Mouse (Mus musculus) heart, embryonic 15.5 days (tissue): ENCODE measurements at regions not wholly inside any gene's neighbourhood (a gene's known extent, or its start where the extent isn't known, plus 50 kb on each side); places are given as distances from the start of the nearest gene placed in this dataset.

Experiments used
- ATAC-seq: fragments of 200-750 bp; cut with Nextera tagmentation; replicated peaks from 2 replicates; pipeline ENCODE4 v1.8.0; 2017; ENCODE audit warnings: low read depth, moderate TSS enrichment; ENCODE audit not compliant: insufficient number of reproducible peaks, insufficient read depth, low FRiP score
- H3K27ac ChIP-seq: fragments of 300-500 bp; sonication (generic); 2 replicates; pipeline ENCODE4 v1.5.1; 2015; ENCODE audit warnings: mild to moderate bottlenecking, inconsistent platforms
- H3K27me3 ChIP-seq: fragments of 300-500 bp; sonication (generic); 2 replicates; pipeline ENCODE4 v1.6.1; 2015; ENCODE audit warnings: inconsistent platforms
- H3K36me3 ChIP-seq: fragments of 300-500 bp; sonication (generic); 2 replicates; pipeline ENCODE4 v1.6.1; 2015; ENCODE audit warnings: mild to moderate bottlenecking, inconsistent platforms
- H3K4me1 ChIP-seq: fragments of 300-500 bp; sonication (generic); replicated peaks from 2 replicates; pipeline ENCODE4 v1.6.1; 2015; ENCODE audit warnings: inconsistent platforms
- H3K4me2 ChIP-seq: fragments of 300-500 bp; sonication (generic); 2 replicates; pipeline ENCODE4 v1.6.1; 2015; ENCODE audit warnings: inconsistent platforms, mild to moderate bottlenecking, moderate library complexity
- H3K4me3 ChIP-seq: fragments of 300-500 bp; sonication (generic); 2 replicates; pipeline ENCODE4 v1.5.1; 2015; ENCODE audit warnings: mild to moderate bottlenecking, inconsistent platforms
- H3K9ac ChIP-seq: fragments of 300-500 bp; sonication (generic); 2 replicates; pipeline ENCODE4 v1.6.1; 2015; ENCODE audit warnings: mild to moderate bottlenecking, inconsistent platforms
- H3K9me3 ChIP-seq: fragments of 300-500 bp; sonication (generic); replicated peaks from 2 replicates; pipeline ENCODE4 v1.6.1; 2016; ENCODE audit warnings: inconsistent platforms
- WGBS: fragments of 180-500 bp; shearing (Covaris S2); methylation state at CpG from one replicate; pipeline ENCODE4 v1.1.7; 2015; ENCODE audit warnings: mixed read lengths; 5-methylcytosine and 5-hydroxymethylcytosine counted together

DNA sequence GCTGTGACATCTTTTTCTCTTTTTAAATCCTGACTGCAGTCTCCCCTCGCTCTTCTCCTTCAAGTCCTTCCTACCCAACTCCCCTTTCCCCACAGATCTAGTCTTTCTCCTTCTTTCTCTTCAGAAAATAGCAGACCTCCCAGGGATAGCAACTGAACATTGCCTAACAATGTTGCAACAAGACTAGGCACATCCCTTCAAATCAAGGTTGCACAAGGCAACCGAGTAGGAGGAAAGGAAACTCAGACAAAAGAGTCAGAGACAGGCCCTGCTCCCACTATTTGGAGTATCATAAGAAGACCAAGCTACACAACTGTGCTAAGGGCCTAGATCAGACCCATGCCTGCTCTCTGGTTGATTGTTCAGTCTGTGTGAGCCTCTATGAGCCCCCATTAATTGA, 66.9 kb upstream of the Zmat1 start:
- H3K9me3 ChIP-seq = no peaks in the 10 kb centered on the region
- no peak overlapping the region for H3K4me3 ChIP-seq
- H3K27ac ChIP-seq = no peak overlapping the region
- H3K27me3 ChIP-seq = no peaks in the 10 kb centered on the region
- ATAC-seq = no peak
- no peaks in the 10 kb centered on the region; the same call in 1 of the 2 replicates for H3K4me1 ChIP-seq
- no peak overlapping the region for H3K4me2 ChIP-seq
- 83% methylated on average over 2 of the region's 2 CpGs for WGBS
- no peaks in the 10 kb centered on the region for H3K36me3 ChIP-seq
- no peak overlapping the region for H3K9ac ChIP-seq

DNA sequence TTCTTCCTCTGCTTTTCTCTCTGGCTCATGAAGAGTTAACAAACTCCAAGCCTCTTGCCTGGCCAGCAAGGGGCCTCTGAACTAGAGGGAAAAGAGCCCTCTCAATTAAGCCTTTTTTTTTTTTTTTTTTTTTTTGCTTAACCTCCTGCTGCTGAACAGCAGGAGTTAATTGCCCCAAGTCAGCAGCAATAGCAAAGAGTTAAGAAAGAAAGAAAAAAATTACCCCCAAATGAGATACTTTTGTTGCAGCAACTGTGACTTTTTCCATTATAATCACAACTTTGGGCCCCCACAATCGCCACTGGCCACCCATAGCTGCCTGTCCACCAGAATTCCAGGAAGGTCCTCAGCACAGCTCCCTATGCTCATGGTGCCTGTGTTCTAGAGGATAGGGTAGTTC, 60.4 kb upstream of the Zmat1 start:
- Histone ChIP-seq H3K36me3 (no peaks in the 10 kb centered on the region), H3K4me2 (no peak overlapping the region), H3K9ac (no peak overlapping the region), H3K4me1 (no peaks in the 10 kb centered on the region), H3K27ac (no peak overlapping the region), H3K27me3 (no peaks in the 10 kb centered on the region), H3K4me3 (no peak overlapping the region), H3K9me3 (no peaks in the 10 kb centered on the region)
- no peak for ATAC-seq
- WGBS = 22% methylated on average over 1 of the region's 1 CpGs

DNA sequence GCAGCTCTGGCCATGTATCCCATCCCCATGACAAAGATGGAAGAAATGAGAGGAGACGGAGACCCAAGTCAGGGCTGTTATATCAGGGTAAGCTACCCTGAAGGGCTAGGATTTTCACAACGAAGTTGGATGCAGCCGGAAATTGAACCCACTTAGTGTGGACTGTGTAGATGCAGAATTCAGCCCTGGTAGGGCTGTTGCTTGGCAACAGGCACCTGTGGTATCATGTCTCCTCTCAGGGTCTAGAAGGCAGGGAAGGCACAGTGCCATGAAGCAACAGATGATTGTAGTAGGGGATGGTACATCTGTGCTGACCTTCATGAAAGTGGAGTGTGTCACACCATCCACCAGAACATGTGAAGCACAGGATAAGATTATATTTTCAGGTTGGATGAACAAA, 51.2 kb upstream of the Zmat1 start:
- Histone ChIP-seq H3K4me1 (no peaks in the 10 kb centered on the region; the same call in 1 of the 2 replicates), H3K9ac (no peak overlapping the region), H3K4me2 (no peak overlapping the region), H3K27ac (no peak overlapping the region), H3K9me3 (no peaks in the 10 kb centered on the region), H3K4me3 (no peak overlapping the region), H3K36me3 (no peaks in the 10 kb centered on the region), H3K27me3 (no peaks in the 10 kb centered on the region)
- WGBS = 76% methylated on average over 3 of the region's 3 CpGs
- ATAC-seq = no peak

DNA sequence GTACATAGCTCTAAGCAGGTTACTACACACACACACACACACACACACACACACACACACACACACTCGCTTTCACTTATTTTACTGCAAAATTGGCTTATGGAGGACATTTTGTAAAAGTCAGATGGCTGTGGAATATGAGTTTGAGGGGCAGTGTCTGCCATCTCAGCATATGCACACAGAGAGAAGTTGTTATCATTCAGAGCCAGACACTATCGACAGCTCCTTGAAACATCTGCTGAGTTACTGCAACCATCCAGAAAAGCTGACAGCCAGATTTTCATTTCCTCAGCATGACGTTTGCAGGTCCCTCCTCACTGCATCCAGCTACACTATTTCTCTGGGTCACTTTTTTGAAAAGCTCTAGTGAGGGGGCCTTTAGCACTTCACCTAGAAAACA, 49.9 kb upstream of the Zmat1 start:
- H3K9ac ChIP-seq = no peak overlapping the region
- H3K4me1 ChIP-seq = no peaks in the 10 kb centered on the region; the same call in 1 of the 2 replicates
- no peak for ATAC-seq
- peaks cover 6% of the 10 kb centered on the region for H3K27me3 ChIP-seq
- H3K4me2 ChIP-seq = no peak overlapping the region
- H3K9me3 ChIP-seq = no peaks in the 10 kb centered on the region
- no peaks in the 10 kb centered on the region for H3K36me3 ChIP-seq
- no peak overlapping the region for H3K27ac ChIP-seq
- WGBS = 34% methylated on average over 3 of the region's 3 CpGs
- H3K4me3 ChIP-seq = no peak overlapping the region
